Mouse (Mus musculus) G1E (cell line): Measurements from ENCODE around the gene Gm20481.

ENCODE experiments used
- CTCF ChIP-seq: IDR thresholded peaks from 2 replicates; pipeline ENCODE4 v1.5.1; 2012; ENCODE audit warnings: low read depth, low read length, inconsistent platforms, mixed read lengths
- GATA1 ChIP-seq: IDR thresholded peaks from 2 replicates; pipeline ENCODE4 v1.6.1; 2012; ENCODE audit warnings: borderline replicate concordance, low read length, inconsistent platforms, mixed read lengths
- GATA2 ChIP-seq: IDR thresholded peaks from 2 replicates; pipeline ENCODE4 v1.6.1; 2012; ENCODE audit warnings: low read depth, low read length, inconsistent platforms, borderline replicate concordance
- TAL1 ChIP-seq: conservative IDR thresholded peaks from 2 replicates; pipeline ENCODE4 v1.6.1; 2012; ENCODE audit warnings: low read depth, low read length, inconsistent platforms, mixed read lengths

DNA sequence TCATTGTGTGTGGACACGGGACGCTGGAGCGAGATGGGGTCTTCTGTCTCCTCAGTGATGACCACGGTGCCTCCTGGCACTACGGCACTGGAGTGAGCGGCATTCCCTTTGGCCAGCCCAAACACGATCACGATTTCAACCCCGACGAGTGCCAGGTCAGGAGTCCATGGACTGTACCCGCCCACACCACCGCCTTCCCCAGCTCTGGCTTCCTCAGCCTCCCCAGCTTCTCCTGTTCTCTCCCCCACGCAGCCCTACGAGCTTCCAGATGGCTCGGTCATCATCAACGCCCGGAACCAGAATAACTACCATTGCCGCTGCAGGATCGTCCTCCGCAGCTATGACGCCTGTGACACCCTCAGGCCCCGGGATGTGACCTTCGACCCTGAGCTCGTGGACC is 35.7 kb upstream of the Gm20481 start:
- TF ChIP-seq CTCF (no peak), GATA2 (no peak), TAL1 (no peak), GATA1 (no peak)
